Mouse (Mus musculus) large intestine, adult 2 months (tissue): Measurements from ENCODE around the gene Rara. TPM values are rescaled to one million over a fixed set of nuclear protein-coding genes. Genes with fewer than 3 reads are reported as not detected.
"Not testable (repeated sequence)": the region's sequence is repeated elsewhere in the genome, so short reads cannot be mapped to it uniquely, and the experiment has no call there.

Source experiments
- DNase-seq: peaks from one replicate; pipeline ENCODE4 v3.0.0-alpha.2; 2012; ENCODE audit warnings: low read depth, low spot score
- WGBS: fragments of 180-500 bp; shearing (Covaris S2); methylation state at CpG from one replicate; pipeline ENCODE4 v1.1.7; 2018; 5-methylcytosine and 5-hydroxymethylcytosine counted together
- polyA plus RNA-seq: library from polyadenylated mRNA; depleted of rRNA; stranded (reverse); fragments of >200 nt; gene quantifications from 2 replicates; pipeline ENCODE4 v1.2.3, GENCODE M21; 2012

The Rara gene
- polyA plus RNA-seq, 1 experiment, result 24.8 TPM

DNA sequence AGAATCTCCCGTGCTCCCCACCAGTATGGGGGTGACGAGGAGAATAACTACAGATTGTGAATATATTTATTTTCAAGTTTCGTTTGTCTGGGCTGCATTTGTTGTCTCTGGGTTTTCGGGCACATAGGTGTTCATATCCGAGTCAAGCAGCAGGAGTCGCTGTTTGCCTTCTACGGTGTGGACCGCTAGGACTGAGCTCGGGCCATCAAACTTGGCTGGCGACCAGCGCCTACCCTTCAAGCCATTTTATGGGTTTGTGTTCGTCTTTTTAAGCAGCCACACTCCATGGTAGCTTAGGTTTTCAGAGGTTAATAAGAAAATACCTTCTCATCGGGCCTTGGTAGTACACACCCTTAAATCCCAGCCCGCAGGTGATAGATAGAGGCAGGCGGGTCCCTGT is 5.8 kb upstream of the Rara start:
- not testable (repeated sequence) for DNase-seq
- WGBS, result 34% methylated on average over 15 of the region's 15 CpGs

GRCm38 (mm10) chr11:98922307-98922706 is 5.3 kb upstream of the Rara start:
- not testable (repeated sequence) for DNase-seq
- WGBS, result 56% methylated on average over 10 of the region's 10 CpGs

DNA sequence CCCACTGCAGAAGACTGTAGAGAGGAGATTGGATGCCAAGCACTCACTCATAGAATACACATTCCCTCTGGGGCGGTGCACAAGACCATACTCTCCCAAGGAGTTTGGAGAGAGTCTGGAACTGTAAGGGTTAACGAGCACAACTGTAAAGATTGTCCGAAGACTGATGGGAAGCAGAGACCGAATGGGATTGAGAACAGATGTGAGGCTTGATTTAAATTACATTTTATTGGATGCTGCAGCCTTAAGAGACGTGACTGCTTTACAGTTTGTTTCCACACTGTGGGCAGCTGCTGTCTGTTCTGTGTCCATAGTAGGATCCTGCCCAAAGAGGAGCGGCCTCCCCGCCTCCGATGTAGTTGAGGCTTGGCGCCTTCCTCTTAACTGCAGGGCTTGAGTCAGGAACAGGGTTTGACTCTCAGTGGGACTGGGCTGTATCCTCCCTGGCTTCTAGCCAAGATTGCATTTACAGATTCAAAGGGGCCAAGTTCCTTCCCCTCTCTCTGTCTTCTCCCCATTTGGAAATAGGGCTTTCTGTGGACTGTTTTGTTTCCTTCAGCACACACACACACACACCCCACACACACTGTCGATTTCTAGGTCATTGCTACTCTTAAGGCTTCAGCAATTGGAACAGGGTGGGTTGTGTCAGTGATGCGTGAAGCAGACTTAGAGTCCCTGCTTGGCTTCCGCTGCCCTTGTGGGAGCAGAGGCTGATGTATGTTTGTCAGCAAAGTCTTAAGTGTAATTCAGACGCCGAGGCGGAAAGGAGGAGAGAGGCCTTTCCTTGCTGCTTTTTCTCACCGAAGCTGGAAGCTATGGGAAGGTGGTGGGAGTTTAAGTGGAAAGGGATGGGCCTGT is 4.5 kb upstream of the Rara start:
- 56% methylated on average over 16 of the region's 16 CpGs for WGBS
- DNase-seq, result not testable (repeated sequence)

DNA sequence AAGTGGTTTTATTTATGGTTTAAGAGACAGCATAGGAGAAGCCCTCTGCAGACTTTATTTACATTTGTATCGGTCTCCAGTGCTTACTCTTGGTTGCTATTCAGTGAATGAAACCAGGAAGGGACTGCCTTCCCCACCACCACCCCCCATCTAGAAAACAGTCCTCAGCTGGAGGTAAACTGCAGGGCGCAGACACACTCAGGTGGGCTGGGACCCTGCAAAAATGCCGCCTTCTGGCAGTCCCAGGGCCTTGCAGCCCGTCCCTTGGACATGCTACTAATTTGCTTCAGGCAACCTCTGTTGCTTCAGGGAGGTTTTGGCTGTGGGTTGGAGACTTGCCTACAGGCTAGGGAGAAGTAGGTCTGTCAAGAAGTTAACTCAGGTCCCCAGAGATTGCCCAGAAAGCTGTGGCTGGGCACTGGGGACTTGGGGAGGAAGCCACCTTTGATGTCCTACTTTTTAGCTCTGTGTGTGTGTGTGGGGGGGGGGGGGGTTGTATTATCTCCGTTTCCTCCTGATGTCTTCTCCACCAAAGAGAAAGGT is 2.9 kb upstream of the Rara start:
- DNase-seq, result no peak
- 71% methylated on average over 5 of the region's 5 CpGs for WGBS

DNA sequence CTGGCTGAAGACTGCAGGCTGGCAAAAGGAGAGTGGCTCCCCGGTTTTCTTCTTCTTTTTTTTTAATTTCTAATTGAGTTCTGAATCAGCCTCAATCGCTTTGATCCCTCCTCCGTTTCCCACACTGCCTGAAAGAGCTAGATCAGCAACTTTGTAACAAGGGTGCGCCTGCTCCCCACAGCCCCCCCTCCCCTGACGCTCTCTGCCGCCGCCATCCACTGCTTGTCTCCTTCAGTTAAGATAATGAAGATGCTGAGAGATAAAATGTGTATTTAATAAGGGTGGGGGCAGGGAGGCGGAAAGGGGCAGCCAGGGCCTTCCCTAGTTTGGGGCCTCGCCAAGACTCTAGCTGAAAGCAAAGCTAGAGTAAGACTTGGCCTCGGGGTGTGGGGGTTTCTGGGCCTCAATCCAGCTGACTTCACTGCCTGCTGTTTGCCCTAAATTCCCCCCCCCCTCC is 2.3 kb upstream of the Rara start:
- no peak for DNase-seq
- 36% methylated on average over 10 of the region's 10 CpGs for WGBS

DNA sequence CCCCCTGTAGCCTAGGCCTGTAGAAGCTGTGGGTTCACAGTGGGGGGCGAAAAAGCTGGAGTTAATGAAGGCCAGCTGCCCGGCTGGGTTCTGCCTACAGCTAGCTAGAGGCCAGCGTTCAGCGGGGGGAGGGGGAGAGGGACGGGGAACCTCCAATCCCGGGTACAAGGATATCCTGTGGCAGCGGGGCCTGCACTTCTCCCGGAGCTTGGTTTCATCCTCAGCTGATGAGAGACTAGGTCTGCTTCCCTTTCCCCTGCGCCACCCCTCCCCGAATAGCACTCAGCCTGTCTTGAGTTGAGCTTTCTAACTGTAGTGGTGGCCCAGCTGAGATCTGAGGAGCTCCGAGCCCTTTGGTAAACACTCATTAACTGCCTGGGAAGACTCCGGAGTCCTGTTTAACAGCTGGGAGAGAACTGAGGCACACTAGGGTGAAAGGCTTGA is 1.7 kb upstream of the Rara start:
- DNase-seq, result no peak
- 34% methylated on average over 12 of the region's 12 CpGs for WGBS

- no peak for DNase-seq
- WGBS, result 71% methylated on average over 7 of the region's 7 CpGs
Measured at GRCm38 (mm10) chr11:98926553-98926952, 1.1 kb upstream of the Rara start.

DNA sequence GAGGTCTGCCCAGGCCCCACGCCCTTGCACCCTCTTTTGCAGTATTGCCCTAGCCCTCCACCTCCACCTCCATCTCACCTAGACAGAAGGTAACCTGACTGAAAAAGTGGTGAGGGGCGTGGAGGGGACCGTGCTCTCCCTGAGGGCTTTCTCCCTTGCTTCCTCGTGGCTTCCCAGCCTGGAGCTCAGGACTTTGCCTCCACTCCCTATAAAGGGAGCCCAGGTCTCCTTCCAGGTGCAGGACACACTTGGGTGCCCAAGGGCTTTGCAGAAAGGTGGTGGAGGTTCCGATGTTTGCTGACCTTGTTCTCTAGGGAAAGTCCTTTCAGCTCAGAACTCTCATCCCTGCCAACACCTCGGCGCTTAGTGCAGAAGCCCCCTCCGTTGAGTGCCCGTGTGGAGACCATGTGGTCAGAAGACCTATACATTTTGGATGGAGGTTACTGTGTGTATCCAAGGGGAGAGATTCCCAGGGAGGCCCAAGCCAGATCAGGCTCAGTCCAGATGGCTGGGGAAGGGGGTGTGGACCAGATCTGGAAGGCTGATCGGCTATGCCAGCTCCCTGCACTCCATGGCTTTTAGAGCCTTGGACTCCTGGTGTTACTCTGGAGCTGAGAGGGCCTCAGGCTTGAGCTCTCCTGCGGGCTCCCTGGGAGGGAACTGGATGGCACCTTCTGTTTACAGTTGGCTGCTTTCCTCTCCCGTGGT is 722 bp downstream of the Rara start:
- DNase-seq, result no peak
- WGBS, result 21% methylated on average over 12 of the region's 12 CpGs

DNA sequence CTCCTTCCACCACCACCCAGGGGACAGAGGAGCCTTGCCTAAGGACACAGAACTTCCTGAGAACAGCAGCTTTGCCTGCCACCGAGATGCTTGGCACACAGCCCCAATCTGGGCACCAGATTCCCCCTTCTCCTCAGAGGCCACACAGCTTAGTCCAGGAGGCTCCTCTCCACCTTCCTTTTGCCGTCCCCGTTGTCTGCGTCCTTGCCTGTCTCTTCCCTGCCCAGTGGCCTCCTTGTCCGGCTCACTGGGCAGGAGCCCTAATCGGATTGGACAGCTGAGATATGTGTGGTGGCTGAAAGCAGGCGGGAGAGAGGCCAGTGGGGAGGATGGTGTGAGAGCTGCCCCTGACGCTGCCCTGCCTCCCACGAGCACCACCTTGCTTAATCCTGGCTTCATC is 1.9 kb downstream of the Rara start:
- 42% methylated on average over 9 of the region's 9 CpGs for WGBS
- DNase-seq, result no peak

DNA sequence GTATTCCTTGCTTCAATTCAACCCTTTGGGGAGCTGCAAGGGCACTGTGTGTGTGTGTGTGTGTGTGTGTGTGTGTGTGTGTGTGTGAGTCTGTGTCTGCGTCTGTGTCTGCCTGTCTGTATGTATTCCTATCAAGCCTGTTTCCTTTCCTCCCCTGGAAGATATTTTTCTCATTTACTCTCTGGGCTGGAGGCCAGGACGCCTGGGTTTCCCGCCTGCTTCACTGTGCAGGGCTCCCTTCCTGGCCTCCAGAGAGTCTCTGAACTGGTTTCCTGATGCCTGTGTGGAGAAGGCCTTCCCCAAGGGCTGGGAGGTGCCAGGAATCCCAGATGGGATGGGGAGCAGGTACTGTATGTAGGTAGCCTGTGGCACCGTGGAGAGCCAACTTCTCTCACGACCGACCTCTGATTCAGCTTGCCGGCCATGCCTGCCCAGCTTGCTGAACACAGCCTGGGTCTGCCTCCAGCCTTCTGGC is 2.5 kb downstream of the Rara start:
- DNase-seq, result no peak
- 39% methylated on average over 7 of the region's 7 CpGs for WGBS

- no peak for DNase-seq
- 51% methylated on average over 10 of the region's 10 CpGs for WGBS
Measured at GRCm38 (mm10) chr11:98930773-98931512, 3.3 kb downstream of the Rara start.

DNA sequence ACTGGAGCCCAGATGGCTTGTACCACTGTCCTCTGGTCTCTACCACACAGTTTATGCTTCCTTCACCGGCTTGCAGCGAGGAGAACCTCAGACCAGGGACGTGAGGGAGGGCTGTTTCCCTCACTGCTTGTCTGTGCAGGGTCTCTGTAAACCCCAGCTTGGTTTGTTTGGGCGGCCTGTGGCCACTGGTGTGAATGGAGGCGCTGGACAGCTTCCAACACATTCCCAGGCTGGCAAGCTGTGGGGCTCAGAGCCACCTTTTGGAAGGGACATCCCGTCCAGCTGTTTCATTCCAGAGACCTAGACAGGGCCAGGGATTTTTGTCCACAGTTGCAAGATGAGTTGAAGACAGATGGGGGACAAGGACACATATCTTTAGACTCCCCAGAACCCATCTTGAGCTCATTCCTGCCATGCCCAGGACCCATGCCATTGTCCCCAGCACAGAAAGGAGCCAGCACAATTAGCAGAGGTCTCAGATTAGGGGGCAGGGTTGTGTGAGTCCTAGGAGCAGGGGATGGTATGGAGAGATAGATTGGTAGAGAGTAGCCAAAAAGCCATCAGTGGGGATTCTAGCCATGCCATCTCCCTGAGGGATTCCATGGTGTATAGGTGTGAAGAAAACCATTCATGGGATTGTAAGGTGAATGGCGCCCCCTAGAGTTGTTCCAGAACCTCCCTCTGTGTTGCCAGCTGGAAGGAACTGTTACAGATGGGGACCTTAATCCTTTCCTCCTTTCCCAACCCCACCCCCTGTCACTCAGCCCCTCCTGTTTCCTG is 4.1 kb downstream of the Rara start:
- 54% methylated on average over 7 of the region's 7 CpGs for WGBS
- DNase-seq, result no peak

DNA sequence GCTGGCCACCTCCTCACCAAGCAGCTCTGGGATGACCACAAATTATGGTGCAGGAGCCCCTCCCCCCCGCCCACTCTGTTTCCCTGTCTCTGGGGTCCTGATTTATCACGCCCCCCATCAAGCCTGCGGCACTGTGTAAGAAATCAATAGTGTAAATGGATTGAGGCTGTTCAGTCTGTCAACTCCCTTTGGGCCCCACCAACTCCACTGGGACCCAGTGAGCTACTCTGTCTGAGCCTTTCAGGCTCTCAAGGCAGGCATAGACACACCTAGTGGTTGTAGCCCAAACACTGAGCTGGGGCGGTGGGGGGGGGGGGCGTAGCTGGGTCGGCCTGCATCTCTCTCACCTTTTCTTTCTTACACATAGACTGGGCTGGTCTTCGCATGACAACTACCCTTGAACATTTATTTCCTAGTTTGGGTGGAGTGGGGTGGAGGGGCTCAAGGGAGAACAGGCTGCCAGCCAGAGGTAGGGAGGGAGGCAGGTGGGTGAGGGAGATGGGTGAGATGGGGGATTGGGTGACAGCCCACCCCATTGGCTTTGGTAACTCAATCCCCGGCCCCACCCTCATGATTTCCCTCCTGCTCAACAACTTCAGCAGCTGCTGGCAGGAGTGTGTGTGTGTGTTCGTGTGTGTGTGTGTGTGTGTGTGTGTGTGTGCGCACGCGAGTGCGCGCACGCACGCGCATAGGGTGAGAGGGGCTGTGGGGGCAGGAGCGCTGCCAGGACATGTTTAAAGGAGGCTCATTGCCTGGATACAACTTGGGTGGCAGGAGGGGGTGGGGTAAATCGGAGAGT is 4.9 kb downstream of the Rara start:
- 29% methylated on average over 19 of the region's 19 CpGs for WGBS
- no peak for DNase-seq

- no peak for DNase-seq
- WGBS, result 10% methylated on average over 9 of the region's 9 CpGs
Measured at GRCm38 (mm10) chr11:98933151-98933550, 5.5 kb downstream of the Rara start.

DNA sequence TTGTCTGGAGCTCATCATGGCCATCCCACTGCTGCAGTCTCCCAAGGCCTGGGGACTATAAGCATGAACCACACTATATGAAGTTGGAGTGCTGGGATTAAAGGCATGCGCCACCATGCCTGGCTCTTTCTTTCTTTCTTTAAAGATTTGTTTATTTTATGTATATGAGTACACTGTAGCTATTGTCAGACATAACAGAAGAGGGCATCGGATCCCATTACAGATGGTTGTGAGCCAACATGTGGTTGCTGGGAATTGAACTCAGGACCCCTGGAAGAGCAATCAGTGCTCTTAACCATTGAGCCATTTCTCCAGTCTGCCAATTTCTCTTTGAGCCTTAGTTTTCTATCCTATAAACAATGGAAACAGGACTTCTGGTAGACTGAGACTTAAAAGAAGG is 6.2 kb downstream of the Rara start:
- WGBS, result 86% methylated on average over 2 of the region's 2 CpGs
- not testable (repeated sequence) for DNase-seq

DNA sequence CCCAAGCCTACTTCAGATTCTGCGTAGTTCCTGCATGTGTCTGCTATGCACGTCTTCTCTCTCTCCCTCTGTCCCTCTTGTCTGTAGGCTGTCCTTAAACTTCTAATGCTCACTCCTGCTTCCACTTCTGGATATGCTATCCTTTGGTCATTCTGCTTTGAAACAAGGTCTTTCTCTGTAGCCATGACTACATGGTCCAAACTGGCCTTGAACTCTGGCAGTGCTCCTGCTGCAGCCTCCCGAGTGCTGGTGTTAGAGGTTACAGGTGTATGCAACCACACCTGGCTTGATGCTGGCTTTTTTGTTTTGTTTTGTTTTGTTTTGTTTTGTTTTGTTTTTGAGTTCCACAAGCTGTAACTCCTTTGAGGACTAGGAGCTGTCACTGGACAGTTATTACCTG is 6.7 kb downstream of the Rara start:
- no peak for DNase-seq
- WGBS, result 83% methylated on average over 3 of the region's 3 CpGs

- 45% methylated on average over 3 of the region's 3 CpGs for WGBS
- no peak for DNase-seq
Measured at GRCm38 (mm10) chr11:98935123-98935522, 7.5 kb downstream of the Rara start.

DNA sequence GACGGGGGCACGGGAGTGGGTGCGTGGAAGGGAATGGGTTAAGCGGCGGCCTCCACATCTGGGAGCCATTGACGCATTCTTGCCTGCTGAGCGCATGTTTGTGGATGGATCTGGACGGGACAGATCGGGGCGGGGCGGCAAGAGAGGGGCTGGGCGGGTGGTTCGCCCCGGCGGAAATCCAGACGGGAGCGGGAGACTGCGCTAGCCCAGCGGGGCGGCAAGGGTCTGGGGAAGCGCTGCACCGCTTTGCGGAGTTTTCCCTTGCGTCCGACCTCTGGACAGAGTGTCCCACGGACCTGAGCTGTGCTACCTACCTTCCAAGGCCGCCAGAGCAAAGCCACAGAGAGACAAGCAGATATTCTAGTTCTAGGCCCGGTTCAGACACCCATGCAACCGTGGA is 8.6 kb downstream of the Rara start:
- WGBS, result 1% methylated on average over 29 of the region's 29 CpGs
- DNase-seq, result no peak
